Mouse (Mus musculus): Measurements from ENCODE around the gene Olfr398. TPM values are rescaled to one million over a fixed set of nuclear protein-coding genes. Genes with fewer than 3 reads are reported as not detected.

The Olfr398 gene
- polyA plus RNA-seq (2012; rRNA removed; ENCODE audit: low replicate concordance): not detected in 2 replicates

GRCm38 (mm10) chr11:73990307-73990706 is at the start of gene Olfr398:
Gene Olfr398, minus strand, starts transcription at chr11:73990407.

DNA sequence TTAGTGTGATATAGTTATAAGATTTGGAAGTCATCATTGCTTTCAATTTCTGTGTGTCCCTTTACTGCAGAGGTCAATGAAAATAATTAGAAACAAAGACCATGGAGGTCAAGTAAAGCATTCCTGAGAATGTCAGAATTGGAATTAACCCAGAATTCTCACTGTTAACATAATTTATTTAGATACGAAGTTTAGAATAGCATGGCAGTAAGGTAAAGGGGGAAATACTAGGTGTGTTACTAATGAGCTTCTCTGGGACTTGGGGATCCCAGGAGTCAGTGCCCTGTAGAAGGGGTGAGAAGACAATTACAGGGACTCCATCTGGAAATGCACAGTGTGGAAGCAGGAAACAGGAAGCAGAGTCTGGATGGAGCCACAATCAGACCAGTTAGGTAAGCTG is 29.7 kb downstream of the Olfr398 start, which contains the start of gene Olfr397:
Gene Olfr397 (plus strand): TSS at position 301 of the 400 bp plus-strand sequence.

DNA sequence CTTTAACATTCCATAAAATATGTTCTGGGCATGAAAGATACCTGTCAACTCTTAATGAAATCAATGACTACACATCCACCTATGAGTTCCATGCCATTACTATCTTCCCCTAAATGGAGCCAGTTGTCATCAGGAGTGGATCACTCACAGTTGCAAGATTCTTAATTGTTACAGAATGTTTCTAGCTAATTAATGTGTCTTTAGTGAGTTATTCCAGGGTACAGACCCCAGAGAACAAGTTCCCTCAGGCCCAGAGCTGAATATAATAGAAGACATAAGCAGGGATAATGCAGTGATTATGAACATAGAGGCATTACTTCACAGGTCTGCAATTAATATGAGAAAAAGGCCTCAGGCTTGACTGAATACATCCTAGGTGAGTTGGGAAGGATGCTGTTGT is 53.8 kb downstream of the Olfr398 start, which contains the start of gene Olfr23:
Gene Olfr23 (plus strand): TSS at position 301 of the 400 bp plus-strand sequence.

Other genes with a start within 250 kb of the Olfr398 start
- gene Olfr389, start 209.7 kb downstream of the Olfr398 start, polyA plus RNA-seq (2012; rRNA removed; ENCODE audit: low replicate concordance): not detected in 2 replicates
- not detected in 2 replicates for gene Olfr390, start 207.4 kb downstream of the Olfr398 start, polyA plus RNA-seq (2012; rRNA removed; ENCODE audit: low replicate concordance)
- not detected in 2 replicates for gene Olfr391-ps, start 187.4 kb downstream of the Olfr398 start, polyA plus RNA-seq (2012; rRNA removed; ENCODE audit: low replicate concordance)
- gene Olfr392, start 173.4 kb downstream of the Olfr398 start, polyA plus RNA-seq (2012; rRNA removed; ENCODE audit: low replicate concordance): not detected in 2 replicates
- gene Olfr393, start 139.0 kb downstream of the Olfr398 start, polyA plus RNA-seq (2012; rRNA removed; ENCODE audit: low replicate concordance): not detected in 2 replicates
- not detected in 2 replicates for gene Olfr394, start 99.6 kb downstream of the Olfr398 start, polyA plus RNA-seq (2012; rRNA removed; ENCODE audit: low replicate concordance)
- gene Olfr395, start 81.1 kb downstream of the Olfr398 start, polyA plus RNA-seq (2012; rRNA removed; ENCODE audit: low replicate concordance): not detected in 2 replicates
- gene Olfr23, start 53.7 kb downstream of the Olfr398 start, polyA plus RNA-seq (2012; rRNA removed; ENCODE audit: low replicate concordance): not detected in 2 replicates
- not detected in 2 replicates for gene Olfr397, start 29.6 kb downstream of the Olfr398 start, polyA plus RNA-seq (2012; rRNA removed; ENCODE audit: low replicate concordance)
- gene Olfr139, start 66.1 kb upstream of the Olfr398 start, polyA plus RNA-seq (2012; rRNA removed; ENCODE audit: low replicate concordance): not detected in 2 replicates
- gene Olfr399, start 66.2 kb upstream of the Olfr398 start, polyA plus RNA-seq (2012; rRNA removed; ENCODE audit: low replicate concordance): not detected in 2 replicates
- gene Zfp616, start 79.5 kb upstream of the Olfr398 start, polyA plus RNA-seq (2012; rRNA removed; ENCODE audit: low replicate concordance): not detected in 2 replicates
- not detected in 2 replicates for gene Olfr401, start 123.3 kb upstream of the Olfr398 start, polyA plus RNA-seq (2012; rRNA removed; ENCODE audit: low replicate concordance)
- gene Olfr402, start 163.1 kb upstream of the Olfr398 start, polyA plus RNA-seq (2012; rRNA removed; ENCODE audit: low replicate concordance): not detected in 2 replicates
- gene Olfr403, start 195.8 kb upstream of the Olfr398 start, polyA plus RNA-seq (2012; rRNA removed; ENCODE audit: low replicate concordance): not detected in 2 replicates
- not detected in 2 replicates for gene Olfr43, start 221.0 kb upstream of the Olfr398 start, polyA plus RNA-seq (2012; rRNA removed; ENCODE audit: low replicate concordance)

Measured in duodenum, adult 2 months (tissue).